Mouse (Mus musculus) thymus, postnatal 4 days (tissue): Measurements from ENCODE around the gene Mroh2a.

Source experiments
- DNase-seq: peaks from one replicate; pipeline ENCODE4 v3.0.0; 2021

The Mroh2a gene

GRCm38 (mm10) chr1:88226670-88227379, at the start of gene Mroh2a:
TSS of gene Mroh2a (plus strand) at chr1:88226986.
- DNase-seq: no peak

- no peak for DNase-seq
Measured at GRCm38 (mm10) chr1:88179657-88180056, 47.1 kb upstream of the Mroh2a start.

- no peak for DNase-seq
Measured at GRCm38 (mm10) chr1:88186325-88186935, 40.4 kb upstream of the Mroh2a start.

- DNase-seq: no peak
Measured at GRCm38 (mm10) chr1:88192136-88192535, 34.6 kb upstream of the Mroh2a start.

GRCm38 (mm10) chr1:88195687-88196086, 31.1 kb upstream of the Mroh2a start:
- DNase-seq: no peak

- DNase-seq: no peak
Measured at GRCm38 (mm10) chr1:88197443-88197842, 29.3 kb upstream of the Mroh2a start.

GRCm38 (mm10) chr1:88199996-88200395, 26.8 kb upstream of the Mroh2a start:
- no peak for DNase-seq

GRCm38 (mm10) chr1:88200456-88200855, 26.3 kb upstream of the Mroh2a start, which contains the start of gene Ugt1a2:
TSS of gene Ugt1a2 (plus strand) at chr1:88200601.
- DNase-seq: no peak

- DNase-seq: peak; percentile 87
Measured at GRCm38 (mm10) chr1:88205294-88205922, 21.4 kb upstream of the Mroh2a start, which contains the start of gene Dnajb3. TSS of gene Dnajb3 (minus strand) at chr1:88205782.

GRCm38 (mm10) chr1:88206843-88207479, 19.8 kb upstream of the Mroh2a start:
- no peak for DNase-seq

- peak; percentile 10 for DNase-seq
Measured at GRCm38 (mm10) chr1:88211812-88212211, 15.0 kb upstream of the Mroh2a start, which contains the start of gene Ugt1a1. TSS of gene Ugt1a1 (plus strand) at chr1:88211959.

GRCm38 (mm10) chr1:88212341-88213045, 14.3 kb upstream of the Mroh2a start:
- no peak for DNase-seq

GRCm38 (mm10) chr1:88213061-88213460, 13.7 kb upstream of the Mroh2a start:
- no peak for DNase-seq

- DNase-seq: peak; percentile 10
Measured at GRCm38 (mm10) chr1:88213766-88214461, 12.9 kb upstream of the Mroh2a start.

- DNase-seq: no peak
Measured at GRCm38 (mm10) chr1:88214462-88214952, 12.3 kb upstream of the Mroh2a start.

GRCm38 (mm10) chr1:88215466-88216380, 11.1 kb upstream of the Mroh2a start:
- peak; percentile 9 for DNase-seq

GRCm38 (mm10) chr1:88216551-88216950, 10.2 kb upstream of the Mroh2a start:
- DNase-seq: no peak

GRCm38 (mm10) chr1:88217144-88217543, 9.6 kb upstream of the Mroh2a start:
- DNase-seq: peak; percentile 19

GRCm38 (mm10) chr1:88217576-88217975, 9.2 kb upstream of the Mroh2a start:
- no peak for DNase-seq

- DNase-seq: peak; percentile 9
Measured at GRCm38 (mm10) chr1:88218051-88218450, 8.7 kb upstream of the Mroh2a start.

GRCm38 (mm10) chr1:88218591-88218990, 8.2 kb upstream of the Mroh2a start:
- no peak for DNase-seq
